Mouse (Mus musculus) liver, embryonic 14.5 days (tissue): ENCODE results near the gene Dthd1.

Experiments
- CTCF ChIP-seq: IDR thresholded peaks from 2 replicates; pipeline ENCODE4 v1.5.1; 2016; ENCODE audit warnings: antibody characterized with exemption, low read depth, control low read depth
- EP300 ChIP-seq: IDR thresholded peaks from 2 replicates; pipeline ENCODE4 v1.6.1; 2016; ENCODE audit warnings: antibody characterized with exemption, low read depth

GRCm38 (mm10) chr5:62819567-62819966 lies 5.9 kb downstream of the Dthd1 start:
- TF ChIP-seq CTCF (no peak), EP300 (no peak)
